Mouse (Mus musculus): Measurements from ENCODE around the gene Bcl2a1a. TPM values are rescaled to one million over a fixed set of nuclear protein-coding genes. Genes with fewer than 3 reads are reported as not detected.

Bcl2a1a gene
- polyA plus RNA-seq (2017; shearing (Covaris generic)): 0.24 TPM

DNA sequence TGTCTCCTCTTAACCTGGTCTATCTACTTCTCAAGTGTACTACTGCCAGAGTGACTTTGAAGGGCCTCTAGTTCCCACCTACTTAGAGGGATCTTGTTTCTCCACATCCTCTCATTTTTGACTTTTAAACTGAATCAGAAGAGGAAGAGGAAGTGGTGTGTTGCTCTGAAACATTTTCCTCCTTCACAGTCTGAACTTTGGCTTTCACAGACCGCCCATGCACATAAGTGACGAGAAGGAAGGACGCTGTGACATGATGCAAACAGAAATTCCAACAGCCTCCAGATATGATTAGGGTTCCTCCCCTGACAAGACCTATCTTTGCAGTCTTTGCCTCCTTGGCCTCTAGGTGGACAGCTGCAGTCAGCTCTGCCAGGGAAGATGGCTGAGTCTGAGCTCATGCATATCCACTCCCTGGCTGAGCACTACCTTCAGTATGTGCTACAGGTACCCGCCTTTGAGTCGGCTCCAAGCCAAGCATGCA lies at the start of gene Bcl2a1a:
Gene Bcl2a1a (plus strand): TSS at position 231 of the 484 bp plus-strand sequence.

Other genes starting within 250 kb of the Bcl2a1a start
- 93.4 TPM for gene Mthfsl, start 236.6 kb upstream of the Bcl2a1a start, polyA plus RNA-seq (2017; shearing (Covaris generic))
- gene Bcl2a1d, start 225.0 kb upstream of the Bcl2a1a start, polyA plus RNA-seq (2017; shearing (Covaris generic)): 36.5 TPM
- not detected for gene Trim43c, start 117.7 kb upstream of the Bcl2a1a start, polyA plus RNA-seq (2017; shearing (Covaris generic))
- not detected for gene Trim43b, start 135.9 kb downstream of the Bcl2a1a start, polyA plus RNA-seq (2017; shearing (Covaris generic))
- gene Bcl2a1b, start 242.3 kb downstream of the Bcl2a1a start, polyA plus RNA-seq (2017; shearing (Covaris generic)): 143 TPM
- 38.8 TPM for gene Gm29094, start 242.5 kb downstream of the Bcl2a1a start, polyA plus RNA-seq (2017; shearing (Covaris generic))